Mouse (Mus musculus) cerebellum, postnatal 25 days (tissue): ENCODE results near the gene Camta1.
A peak's percentile ranks its signal among the peaks of the same experiment; 100 is the strongest.

ENCODE experiments used
- DNase-seq, 2 experiments: peaks; one replicate each; pipeline ENCODE4 v3.0.0; 2021; ENCODE audit warnings: mixed read lengths in 2 of 2

The Camta1 gene

DNA sequence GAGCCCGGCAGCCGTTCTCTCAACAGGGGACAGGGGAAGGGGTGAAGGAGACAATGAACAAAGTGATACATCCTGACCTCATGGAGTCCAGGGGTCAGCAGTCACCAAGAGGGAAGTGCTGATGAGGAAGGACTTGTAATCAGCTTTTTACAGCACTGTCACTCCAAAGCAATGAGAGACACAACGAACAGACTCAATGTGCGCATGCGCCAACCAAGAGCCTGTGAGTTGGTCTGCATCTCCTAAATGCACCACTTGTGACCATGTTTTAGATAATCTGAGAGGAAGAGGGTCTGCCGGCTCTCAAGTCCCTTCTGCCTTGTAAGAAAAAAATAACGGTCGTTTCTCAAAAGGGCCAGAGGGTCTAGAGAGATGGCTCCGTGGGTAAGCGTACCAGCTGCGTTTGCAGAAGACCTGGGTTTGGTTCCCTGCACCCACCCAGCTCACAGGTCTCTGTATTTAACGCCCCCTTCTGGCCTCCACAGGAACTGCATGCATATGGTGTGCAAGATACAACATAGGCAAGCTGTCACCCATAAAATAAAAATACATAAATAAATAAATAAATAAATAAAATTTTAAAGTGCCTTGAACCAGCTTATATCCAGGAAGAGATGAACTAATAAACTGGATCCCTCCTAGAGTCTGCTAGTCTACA, 178.7 kb downstream of the Camta1 start:
- no peak for DNase-seq

GRCm38 (mm10) chr4:151672452-151672851, 189.2 kb downstream of the Camta1 start:
- no peak for DNase-seq

- peak; percentile 82 to 85 for DNase-seq
Observed at GRCm38 (mm10) chr4:151666411-151666901, 195.2 kb downstream of the Camta1 start.

- no peak for DNase-seq
Observed at GRCm38 (mm10) chr4:151661486-151661885, 200.2 kb downstream of the Camta1 start.

GRCm38 (mm10) chr4:151656427-151656826, 205.2 kb downstream of the Camta1 start:
- DNase-seq = peak in 1 of 2 experiments; percentile 44

DNA sequence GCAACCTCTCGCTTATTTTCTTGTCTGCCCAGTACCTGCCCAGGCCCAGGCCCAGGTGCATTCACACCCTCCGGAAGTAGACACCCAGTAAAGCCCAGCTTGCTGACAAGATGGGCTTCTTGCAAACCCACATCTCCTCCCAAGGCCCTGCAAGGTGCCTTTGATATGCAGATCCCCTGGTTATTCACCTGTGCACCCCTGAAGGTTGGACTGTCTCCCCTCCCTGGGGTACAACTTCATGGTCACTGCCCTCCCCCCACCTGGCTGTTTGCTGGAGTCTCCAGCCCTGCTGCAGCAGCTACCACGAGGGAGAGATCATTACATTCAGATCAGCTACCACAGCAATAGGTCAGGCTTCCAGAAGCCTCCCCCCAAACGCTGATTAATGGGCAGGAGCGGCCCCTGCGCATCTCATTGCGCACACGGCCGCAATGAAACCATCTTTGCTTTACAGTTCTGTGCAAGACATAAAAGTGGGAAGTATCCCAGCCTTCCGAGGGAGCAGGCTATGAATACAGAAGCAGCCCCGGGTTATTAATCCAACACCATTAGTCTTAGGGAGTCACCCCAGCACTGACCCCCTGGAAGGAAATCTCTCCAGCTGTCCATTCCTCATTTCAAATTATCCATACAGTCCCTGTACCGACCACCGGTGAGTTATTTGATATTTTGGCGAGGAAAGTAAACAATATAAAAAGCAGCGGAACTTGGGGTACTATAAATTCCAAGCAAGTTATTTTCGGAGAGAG, 205.9 kb downstream of the Camta1 start:
- DNase-seq = no peak

DNA sequence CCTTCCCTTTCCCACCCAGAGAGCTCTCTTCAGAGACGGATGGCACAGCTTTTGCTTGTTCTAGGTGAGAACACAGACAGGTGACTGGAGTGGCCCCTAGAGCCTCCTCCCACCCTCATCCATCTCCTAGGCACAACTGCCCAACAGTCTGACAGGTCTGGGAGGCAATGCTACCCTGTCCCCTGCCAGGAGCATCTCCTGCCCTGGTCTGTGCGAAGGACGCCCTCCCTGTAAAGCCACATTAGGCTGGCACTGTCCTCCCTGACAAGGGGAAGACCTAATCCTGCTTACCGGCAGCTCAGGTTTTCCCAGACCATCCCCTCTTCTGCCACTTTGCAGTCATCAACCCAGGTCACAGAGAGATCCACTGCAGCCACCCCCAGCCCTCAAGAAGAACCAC, 206.4 kb downstream of the Camta1 start:
- DNase-seq = no peak

DNA sequence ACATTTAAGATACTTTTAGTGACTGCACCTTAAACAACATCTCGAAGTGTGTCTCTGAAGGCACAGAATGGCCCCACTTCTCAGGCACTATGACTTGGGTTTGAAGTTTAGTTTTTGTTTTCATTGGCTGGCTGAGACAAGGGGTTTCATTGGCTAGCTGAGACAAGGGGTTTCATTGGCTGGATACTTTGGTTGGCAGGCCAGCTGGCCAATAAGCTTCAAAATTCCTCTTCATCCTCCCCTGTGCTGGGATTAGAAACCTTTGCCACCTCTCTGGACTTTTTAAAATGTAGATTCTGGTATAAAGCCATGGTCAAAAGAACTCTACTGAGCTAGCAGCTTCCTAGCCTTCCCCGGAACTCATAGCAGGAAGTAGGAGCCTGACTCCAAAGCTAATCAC, 219.3 kb downstream of the Camta1 start:
- DNase-seq = no peak

GRCm38 (mm10) chr4:151640971-151641370, 220.7 kb downstream of the Camta1 start:
- no peak for DNase-seq

- DNase-seq = peak; percentile 61 to 75
Observed at GRCm38 (mm10) chr4:151638941-151639340, 222.7 kb downstream of the Camta1 start.

GRCm38 (mm10) chr4:151637348-151637747, 224.3 kb downstream of the Camta1 start:
- no peak for DNase-seq

DNA sequence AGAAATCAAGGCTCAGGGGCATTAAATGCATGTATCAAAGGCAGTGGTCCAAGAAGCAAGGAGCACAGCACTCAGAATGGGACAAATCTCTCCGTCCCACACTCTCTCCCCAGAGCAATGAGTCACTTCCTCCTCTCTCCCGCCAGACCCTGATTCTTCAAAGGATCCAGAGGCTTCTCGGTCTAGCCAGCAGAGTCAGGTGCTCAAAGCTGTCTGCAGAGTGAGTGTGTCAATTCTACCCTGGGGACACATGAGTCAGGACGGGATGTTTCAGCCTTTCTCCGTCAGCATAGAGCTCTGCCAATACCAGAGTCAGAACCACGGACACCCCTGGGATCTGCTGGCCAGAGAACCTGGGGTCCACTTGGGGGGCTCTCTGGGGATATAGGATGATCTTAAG, 226.9 kb downstream of the Camta1 start:
- DNase-seq = no peak

DNA sequence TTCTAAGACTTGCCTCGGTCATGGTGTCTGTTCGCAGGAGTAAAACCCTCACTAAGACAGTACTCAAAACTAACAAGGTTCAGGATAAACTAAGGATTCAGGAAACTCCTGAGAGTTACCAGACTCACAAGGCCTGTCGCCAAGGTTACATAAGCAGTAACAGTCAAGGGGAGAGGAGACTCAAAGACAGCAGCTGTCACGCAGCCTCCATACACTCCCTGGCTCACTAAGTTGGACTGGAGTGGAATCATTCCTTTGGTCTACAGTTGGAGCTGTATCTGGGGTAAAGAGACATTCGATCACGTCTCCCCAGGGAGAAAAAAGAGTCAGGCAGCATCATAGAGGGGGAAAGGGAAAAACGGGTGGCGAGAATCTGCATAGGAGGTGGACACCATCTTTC, 227.9 kb downstream of the Camta1 start:
- no peak for DNase-seq

DNA sequence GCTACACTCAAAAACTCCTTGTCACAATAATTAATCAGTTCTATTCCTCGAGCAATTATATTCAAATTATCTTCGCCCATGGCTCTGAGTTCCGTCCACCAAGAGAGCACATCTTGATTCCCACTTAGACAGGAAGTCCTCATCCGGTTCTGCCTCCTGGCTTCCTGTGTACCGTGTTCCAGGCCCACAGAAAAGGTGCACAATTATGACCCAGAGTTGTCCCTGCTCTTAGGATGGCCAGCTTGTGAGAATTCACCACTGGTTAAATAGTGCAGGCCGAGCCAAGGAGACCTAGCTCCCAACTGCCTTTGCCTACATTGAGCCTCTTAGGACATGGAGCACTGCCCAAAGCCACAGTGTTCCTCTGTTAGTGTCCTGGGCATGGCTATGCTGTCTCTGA, 229.4 kb downstream of the Camta1 start:
- no peak for DNase-seq

DNA sequence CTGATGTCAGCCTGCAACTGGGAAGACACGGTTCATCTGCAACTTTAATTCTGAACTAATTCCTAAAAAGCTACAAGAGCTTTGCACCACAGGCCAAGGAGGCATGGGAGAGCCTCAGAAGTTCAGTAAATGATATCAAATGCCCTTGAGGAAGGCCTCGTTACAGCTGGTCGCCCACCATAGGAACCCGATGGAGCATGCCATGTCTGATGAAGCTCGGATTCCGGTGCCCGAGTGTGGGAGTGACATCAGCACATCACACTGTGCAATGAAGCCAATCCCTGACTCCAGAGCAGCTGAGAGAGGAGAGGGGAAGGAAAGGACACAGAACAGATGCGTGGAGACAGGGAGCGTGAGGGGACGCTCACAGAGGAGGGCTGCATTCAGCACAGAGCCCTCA, 231.0 kb downstream of the Camta1 start:
- no peak for DNase-seq

- no peak for DNase-seq
Observed at GRCm38 (mm10) chr4:151630231-151630630, 231.4 kb downstream of the Camta1 start.

DNA sequence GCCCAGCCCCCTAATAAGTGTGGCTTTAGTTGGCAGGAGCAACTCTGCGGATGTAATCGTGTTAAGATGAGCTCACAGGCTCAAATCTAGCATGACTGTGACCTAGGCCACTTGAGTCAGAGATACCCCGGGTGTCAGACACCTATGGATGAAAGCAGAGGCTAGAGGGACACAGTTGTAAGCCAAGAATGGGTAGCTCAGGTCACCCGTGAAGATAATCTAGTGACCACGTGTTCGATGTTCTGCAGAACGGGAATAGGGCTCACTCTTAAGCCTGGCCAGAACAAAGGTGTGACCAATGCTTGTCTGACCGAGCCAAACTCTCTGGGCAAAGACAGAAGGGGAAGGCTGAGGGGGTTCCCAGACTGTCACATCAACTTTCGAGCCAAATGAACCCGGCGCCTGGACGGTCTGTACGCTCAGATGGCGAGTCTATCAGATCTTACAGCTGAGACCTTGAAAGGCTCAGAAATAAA, 242.1 kb downstream of the Camta1 start:
- DNase-seq = peak in 1 of 2 experiments; percentile 36

- no peak for DNase-seq
Observed at GRCm38 (mm10) chr4:151618420-151619310, 243.0 kb downstream of the Camta1 start.

- no peak for DNase-seq
Observed at GRCm38 (mm10) chr4:151611621-151612020, 250.1 kb downstream of the Camta1 start.

DNA sequence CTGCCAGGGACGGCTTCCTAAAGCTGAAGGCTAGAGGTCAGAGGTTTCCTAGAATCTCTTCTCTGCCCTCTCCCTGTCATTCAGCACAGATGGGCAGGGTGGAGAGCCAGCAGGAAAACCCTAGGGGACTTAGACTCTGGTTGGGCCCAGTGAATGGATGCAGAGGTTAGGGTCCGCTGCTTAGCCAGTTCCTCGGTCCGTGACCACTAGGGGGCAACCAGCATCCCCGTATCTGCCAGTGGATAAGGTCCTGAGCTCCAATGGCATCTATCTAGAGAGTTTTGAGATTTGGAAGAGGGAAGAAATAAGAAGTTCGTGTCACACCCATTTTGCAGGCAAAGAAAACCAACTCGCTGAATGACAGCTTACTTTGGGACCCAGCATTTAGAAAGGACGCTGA, 251.4 kb downstream of the Camta1 start:
- DNase-seq = peak; percentile 55 to 80

DNA sequence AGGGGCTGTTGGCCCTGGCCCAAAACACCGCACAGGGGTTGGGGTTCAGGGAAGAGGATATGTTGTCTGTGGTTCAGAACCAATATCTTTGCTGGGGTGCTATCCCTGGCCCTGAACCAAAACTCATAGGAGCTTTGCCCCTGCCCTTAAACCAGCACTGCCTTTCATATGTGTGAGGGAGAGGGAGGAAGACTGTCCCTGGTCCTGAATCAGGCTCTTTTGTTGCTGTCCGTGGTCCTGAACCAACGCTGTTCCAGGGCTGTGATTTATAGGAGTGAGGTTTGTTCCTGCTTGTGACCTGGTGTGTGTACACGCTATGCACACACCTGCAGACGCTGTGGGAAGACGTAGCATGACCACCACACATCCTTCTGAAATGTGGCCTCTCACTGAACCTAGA, 256.8 kb downstream of the Camta1 start:
- no peak for DNase-seq

DNA sequence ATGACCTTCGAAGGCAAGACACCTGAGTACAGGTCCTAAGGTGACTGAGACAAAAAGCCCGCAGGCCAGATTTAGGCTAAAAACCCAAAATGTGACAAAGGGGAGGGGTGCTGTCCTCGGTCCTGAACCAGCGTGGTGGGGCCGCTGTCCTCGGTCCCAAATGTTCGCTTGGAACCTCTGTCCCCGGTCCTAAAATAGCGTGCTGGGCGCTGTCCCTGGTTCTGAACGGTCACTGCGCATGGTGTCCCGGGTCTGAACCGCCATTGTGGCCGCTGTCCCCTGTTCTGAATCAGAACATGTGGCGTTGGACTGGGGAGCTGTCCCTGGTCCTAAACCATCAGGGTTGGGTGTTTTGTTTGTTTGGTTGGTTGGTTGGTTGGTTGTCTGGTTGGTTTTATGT, 257.2 kb downstream of the Camta1 start:
- peak; percentile 24 to 48 for DNase-seq

GRCm38 (mm10) chr4:151603586-151603985, 258.1 kb downstream of the Camta1 start:
- DNase-seq = no peak
